Mouse (Mus musculus) adrenal gland, postnatal 4 days (tissue): ENCODE data around the gene Fam83e. TPM values are rescaled to one million over a fixed set of nuclear protein-coding genes. Genes with fewer than 3 reads are reported as not detected.
A peak's percentile ranks its signal among the peaks of the same experiment; 100 is the strongest.

Experiments used
- DNase-seq, 2 experiments: peaks; one replicate each; pipeline ENCODE4 v3.0.0; 2021 to 2022; ENCODE audit warnings: low spot score in 2 of 2, mixed read lengths in 2 of 2
- total RNA-seq, 2 experiments: library from RNA; stranded (reverse); gene quantifications; 2 replicates each; pipeline ENCODE4 v1.2.3; 2021

Fam83e gene
- total RNA-seq, 2 experiments from 2014 or later, result 0.45 to 0.62 TPM

- DNase-seq, result peak in 1 of 2 experiments; percentile 74
Observed at GRCm38 (mm10) chr7:45739162-45739763, 18.3 kb downstream of the Fam83e start.

- DNase-seq, result no peak
Observed at GRCm38 (mm10) chr7:45739820-45740219, 18.8 kb downstream of the Fam83e start.

- DNase-seq, result no peak
Observed at GRCm38 (mm10) chr7:45741308-45741707, 20.3 kb downstream of the Fam83e start.

- DNase-seq, result no peak
Observed at GRCm38 (mm10) chr7:45741777-45742176, 20.8 kb downstream of the Fam83e start.

- no peak for DNase-seq
Observed at GRCm38 (mm10) chr7:45742338-45742737, 21.3 kb downstream of the Fam83e start.

GRCm38 (mm10) chr7:45744387-45744786, 23.4 kb downstream of the Fam83e start:
- peak; percentile 56 to 80 for DNase-seq

GRCm38 (mm10) chr7:45746518-45746917, 25.5 kb downstream of the Fam83e start:
- DNase-seq, result no peak

- no peak for DNase-seq
Observed at GRCm38 (mm10) chr7:45747450-45747849, 26.4 kb downstream of the Fam83e start.

- no peak for DNase-seq
Observed at GRCm38 (mm10) chr7:45748110-45748509, 27.1 kb downstream of the Fam83e start.

GRCm38 (mm10) chr7:45749401-45749800, 28.4 kb downstream of the Fam83e start:
- DNase-seq, result no peak

- DNase-seq, result no peak
Observed at GRCm38 (mm10) chr7:45750162-45750561, 29.1 kb downstream of the Fam83e start.

GRCm38 (mm10) chr7:45755703-45756102, 34.7 kb downstream of the Fam83e start:
- no peak for DNase-seq

- DNase-seq, result no peak
Observed at GRCm38 (mm10) chr7:45759400-45759799, 38.4 kb downstream of the Fam83e start.

GRCm38 (mm10) chr7:45760151-45760550, 39.1 kb downstream of the Fam83e start:
- no peak for DNase-seq

GRCm38 (mm10) chr7:45765995-45766394, 45.0 kb downstream of the Fam83e start:
- DNase-seq, result no peak

GRCm38 (mm10) chr7:45766764-45767163, 45.8 kb downstream of the Fam83e start:
- DNase-seq, result no peak

GRCm38 (mm10) chr7:45767500-45767899, 46.5 kb downstream of the Fam83e start:
- DNase-seq, result no peak

GRCm38 (mm10) chr7:45770427-45771082, 49.5 kb downstream of the Fam83e start:
- DNase-seq, result no peak

- DNase-seq, result no peak
Observed at GRCm38 (mm10) chr7:45771101-45771500, 50.1 kb downstream of the Fam83e start.

- DNase-seq, result no peak
Observed at GRCm38 (mm10) chr7:45775237-45775636, 54.2 kb downstream of the Fam83e start.
